Mouse (Mus musculus) R1 (cell line): Measurements from ENCODE around the gene Npc2.

ENCODE experiments used
- DNase-seq: peaks from one replicate; pipeline ENCODE4 v3.0.0-alpha.2; 2018; ENCODE audit warnings: low read depth, low spot score

Gene Npc2

GRCm38 (mm10) chr12:84728421-84728820 lies 44.5 kb downstream of the Npc2 start:
- peak; percentile 95 for DNase-seq

GRCm38 (mm10) chr12:84727434-84727833 lies 45.5 kb downstream of the Npc2 start:
- no peak for DNase-seq

- no peak for DNase-seq
Measured at GRCm38 (mm10) chr12:84726986-84727385, 46.0 kb downstream of the Npc2 start.

GRCm38 (mm10) chr12:84726391-84726790 lies 46.6 kb downstream of the Npc2 start:
- no peak for DNase-seq

GRCm38 (mm10) chr12:84718462-84719244 lies 54.3 kb downstream of the Npc2 start:
- no peak for DNase-seq

- no peak for DNase-seq
Measured at GRCm38 (mm10) chr12:84714578-84714977, 58.4 kb downstream of the Npc2 start.

GRCm38 (mm10) chr12:84709842-84710439 lies 63.0 kb downstream of the Npc2 start:
- peak; percentile 34 for DNase-seq

- DNase-seq, result no peak
Measured at GRCm38 (mm10) chr12:84707804-84708203, 65.1 kb downstream of the Npc2 start.

- DNase-seq, result no peak
Measured at GRCm38 (mm10) chr12:84706886-84707285, 66.1 kb downstream of the Npc2 start.
